Mouse (Mus musculus) midbrain, embryonic 12.5 days (tissue): ENCODE measurements around the gene Ank3. TPM values are rescaled to one million over a fixed set of nuclear protein-coding genes. Genes with fewer than 3 reads are reported as not detected.
A peak's percentile ranks its signal among the peaks of the same experiment; 100 is the strongest.

ENCODE experiments used
- ATAC-seq: fragments of 200-750 bp; cut with Nextera tagmentation; 2 replicates; pipeline ENCODE4 v1.8.0; 2017; ENCODE audit warnings: low read depth, moderate TSS enrichment, moderate library complexity; ENCODE audit not compliant: low FRiP score
- H3K27ac ChIP-seq: fragments of 300-500 bp; sonication (generic); replicated peaks from 2 replicates; pipeline ENCODE4 v1.5.1; 2016; ENCODE audit warnings: mild to moderate bottlenecking
- H3K27me3 ChIP-seq: fragments of 300-500 bp; sonication (generic); 2 replicates; pipeline ENCODE4 v1.6.1; 2016; ENCODE audit warnings: mild to moderate bottlenecking
- H3K36me3 ChIP-seq: fragments of 300-500 bp; sonication (generic); 2 replicates; pipeline ENCODE4 v1.6.1; 2016
- H3K4me1 ChIP-seq: fragments of 300-500 bp; sonication (generic); 2 replicates; pipeline ENCODE4 v1.6.1; 2016
- H3K4me2 ChIP-seq: fragments of 300-500 bp; sonication (generic); replicated peaks from 2 replicates; pipeline ENCODE4 v1.6.1; 2016; ENCODE audit warnings: mild to moderate bottlenecking, moderate library complexity
- H3K4me3 ChIP-seq: fragments of 300-500 bp; sonication (generic); 2 replicates; pipeline ENCODE4 v1.5.1; 2016; ENCODE audit warnings: mild to moderate bottlenecking
- H3K9ac ChIP-seq: fragments of 300-500 bp; sonication (generic); replicated peaks from 2 replicates; pipeline ENCODE4 v1.6.1; 2016; ENCODE audit warnings: mild to moderate bottlenecking, moderate library complexity
- H3K9me3 ChIP-seq: fragments of 300-500 bp; sonication (generic); 2 replicates; pipeline ENCODE4 v1.6.1; 2016; ENCODE audit warnings: mild to moderate bottlenecking
- WGBS: fragments of 180-500 bp; shearing (Covaris S2); methylation state at CpG from one replicate; pipeline ENCODE4 v1.1.7; 2016; 5-methylcytosine and 5-hydroxymethylcytosine counted together
- polyA plus RNA-seq: library from polyadenylated mRNA; unstranded; fragments of >200 nt; fragmentation: Nextera tagmentation; extraction: Ambion mirVana; gene quantifications from 2 replicates; pipeline ENCODE4 v1.2.1, GENCODE M21; 2016

Gene Ank3
- polyA plus RNA-seq, 1 experiment from 2014 or later, result 86.9 TPM

- H3K36me3 ChIP-seq, result no peaks in the 10 kb centered on the region
- no peak overlapping the region for H3K4me3 ChIP-seq
- no peak overlapping the region for H3K4me2 ChIP-seq
- H3K27me3 ChIP-seq, result no peaks in the 10 kb centered on the region
- H3K9ac ChIP-seq, result no peak overlapping the region
- H3K9me3 ChIP-seq, result no peaks in the 10 kb centered on the region
- H3K4me1 ChIP-seq, result peaks cover 8% of the 10 kb centered on the region; the same call in 1 of the 2 replicates
- ATAC-seq, result no peak
- H3K27ac ChIP-seq, result no peak overlapping the region
- 81% methylated on average over 3 of the region's 3 CpGs for WGBS
These were observed 147.4 kb downstream of the Ank3 start for GRCm38 (mm10) chr10:69545936-69546335.

GRCm38 (mm10) chr10:69546643-69547042, 148.1 kb downstream of the Ank3 start:
- no peak for ATAC-seq
- Histone ChIP-seq H3K27ac (no peak overlapping the region), H3K9me3 (no peaks in the 10 kb centered on the region), H3K4me1 (peaks cover 8% of the 10 kb centered on the region; the same call in 1 of the 2 replicates), H3K9ac (no peak overlapping the region), H3K4me2 (no peak overlapping the region), H3K4me3 (no peak overlapping the region), H3K27me3 (no peaks in the 10 kb centered on the region), H3K36me3 (no peaks in the 10 kb centered on the region)
- WGBS, result 88% methylated on average over 6 of the region's 6 CpGs

GRCm38 (mm10) chr10:69548771-69549170, 150.2 kb downstream of the Ank3 start:
- H3K36me3 ChIP-seq, result no peaks in the 10 kb centered on the region
- H3K4me2 ChIP-seq, result no peak overlapping the region
- H3K9me3 ChIP-seq, result no peaks in the 10 kb centered on the region
- ATAC-seq, result no peak
- H3K27ac ChIP-seq, result no peak overlapping the region
- WGBS, result 82% methylated on average over 3 of the region's 3 CpGs
- no peak overlapping the region for H3K9ac ChIP-seq
- H3K4me3 ChIP-seq, result no peak overlapping the region
- peaks cover 7% of the 10 kb centered on the region; the same call in 1 of the 2 replicates for H3K4me1 ChIP-seq
- no peaks in the 10 kb centered on the region for H3K27me3 ChIP-seq

GRCm38 (mm10) chr10:69549221-69549620, 150.6 kb downstream of the Ank3 start:
- H3K27me3 ChIP-seq, result no peaks in the 10 kb centered on the region
- WGBS, result 94% methylated on average over 4 of the region's 4 CpGs

GRCm38 (mm10) chr10:69550824-69551223, 152.3 kb downstream of the Ank3 start:
- 0 out of 2 replicates have a peak, but pooled peaks cover 3% of the 10 kb centered on the region for H3K36me3 ChIP-seq

More at GRCm38 (mm10) chr10:69549221-69549620, 150.6 kb downstream of the Ank3 start:
- ATAC-seq, result no peak
- Histone ChIP-seq H3K9me3 (no peaks in the 10 kb centered on the region), H3K4me3 (no peak overlapping the region), H3K4me2 (no peak overlapping the region), H3K36me3 (no peaks in the 10 kb centered on the region), H3K4me1 (peaks cover 2% of the 10 kb centered on the region; the same call in 1 of the 2 replicates), H3K27ac (no peak overlapping the region), H3K9ac (no peak overlapping the region)

GRCm38 (mm10) chr10:69553091-69553490, 154.5 kb downstream of the Ank3 start:
- H3K9me3 ChIP-seq, result no peaks in the 10 kb centered on the region
- H3K4me2 ChIP-seq, result no peak overlapping the region
- no peak overlapping the region for H3K4me3 ChIP-seq
- no peak overlapping the region for H3K9ac ChIP-seq
- no peak overlapping the region for H3K27ac ChIP-seq
- H3K4me1 ChIP-seq, result no peaks in the 10 kb centered on the region
- WGBS, result 60% methylated on average over 1 of the region's 1 CpGs
- H3K27me3 ChIP-seq, result no peaks in the 10 kb centered on the region
- 0 out of 2 replicates have a peak, but pooled peaks cover 3% of the 10 kb centered on the region for H3K36me3 ChIP-seq
- no peak for ATAC-seq

More at GRCm38 (mm10) chr10:69550824-69551223, 152.3 kb downstream of the Ank3 start:
- Histone ChIP-seq H3K4me2 (no peak overlapping the region), H3K9me3 (no peaks in the 10 kb centered on the region), H3K27me3 (no peaks in the 10 kb centered on the region), H3K27ac (no peak overlapping the region; the same call in 1 of the 2 replicates), H3K4me1 (no peaks in the 10 kb centered on the region), H3K4me3 (no peak overlapping the region), H3K9ac (no peak overlapping the region)
- ATAC-seq, result 0 out of 2 replicates have a peak, but pooled peaks have one; percentile 27
- WGBS, result 64% methylated on average over 4 of the region's 4 CpGs

GRCm38 (mm10) chr10:69555592-69555991, 157.0 kb downstream of the Ank3 start:
- Histone ChIP-seq H3K27ac (no peak overlapping the region), H3K9me3 (no peaks in the 10 kb centered on the region), H3K36me3 (0 out of 2 replicates have a peak, but pooled peaks cover 3% of the 10 kb centered on the region), H3K9ac (no peak overlapping the region), H3K27me3 (no peaks in the 10 kb centered on the region), H3K4me2 (no peak overlapping the region), H3K4me3 (no peak overlapping the region), H3K4me1 (no peaks in the 10 kb centered on the region)
- ATAC-seq, result no peak
- WGBS, result 92% methylated on average over 4 of the region's 4 CpGs

GRCm38 (mm10) chr10:69556278-69556677, 157.7 kb downstream of the Ank3 start:
- WGBS, result 17% methylated on average over 13 of the region's 13 CpGs
- ATAC-seq, result no peak
- Histone ChIP-seq H3K4me2 (no peak overlapping the region), H3K9ac (no peak overlapping the region), H3K9me3 (no peaks in the 10 kb centered on the region), H3K27me3 (no peaks in the 10 kb centered on the region), H3K4me1 (no peaks in the 10 kb centered on the region), H3K36me3 (0 out of 2 replicates have a peak, but pooled peaks cover 3% of the 10 kb centered on the region), H3K4me3 (no peak overlapping the region), H3K27ac (no peak overlapping the region)

GRCm38 (mm10) chr10:69560237-69560636, 161.7 kb downstream of the Ank3 start:
- no peak overlapping the region for H3K4me3 ChIP-seq
- H3K4me1 ChIP-seq, result peaks cover 2% of the 10 kb centered on the region; the same call in 1 of the 2 replicates
- no peaks in the 10 kb centered on the region for H3K9me3 ChIP-seq
- 74% methylated on average over 1 of the region's 1 CpGs for WGBS
- no peak for ATAC-seq
- H3K9ac ChIP-seq, result no peak overlapping the region
- no peaks in the 10 kb centered on the region for H3K27me3 ChIP-seq
- H3K36me3 ChIP-seq, result 0 out of 2 replicates have a peak, but pooled peaks cover 3% of the 10 kb centered on the region
- H3K4me2 ChIP-seq, result no peak overlapping the region
- no peak overlapping the region for H3K27ac ChIP-seq

GRCm38 (mm10) chr10:69562931-69563330, 164.4 kb downstream of the Ank3 start:
- no peak for ATAC-seq

GRCm38 (mm10) chr10:69565052-69565451, 166.5 kb downstream of the Ank3 start:
- no peaks in the 10 kb centered on the region for H3K27me3 ChIP-seq
- no peak for ATAC-seq
- H3K4me2 ChIP-seq, result no peak overlapping the region
- WGBS, result 94% methylated on average over 4 of the region's 4 CpGs
- H3K27ac ChIP-seq, result no peak overlapping the region
- no peak overlapping the region for H3K4me3 ChIP-seq
- no peak overlapping the region for H3K9ac ChIP-seq
- no peaks in the 10 kb centered on the region for H3K9me3 ChIP-seq
- peaks cover 2% of the 10 kb centered on the region; the same call in 1 of the 2 replicates for H3K4me1 ChIP-seq
- H3K36me3 ChIP-seq, result no peaks in the 10 kb centered on the region

More at GRCm38 (mm10) chr10:69562931-69563330, 164.4 kb downstream of the Ank3 start:
- Histone ChIP-seq H3K9ac (no peak overlapping the region), H3K36me3 (no peaks in the 10 kb centered on the region), H3K27me3 (no peaks in the 10 kb centered on the region), H3K4me2 (no peak overlapping the region), H3K9me3 (no peaks in the 10 kb centered on the region), H3K4me1 (peaks cover 2% of the 10 kb centered on the region; the same call in 1 of the 2 replicates), H3K4me3 (no peak overlapping the region), H3K27ac (no peak overlapping the region)
- WGBS, result 88% methylated on average over 3 of the region's 4 CpGs

GRCm38 (mm10) chr10:69568976-69569375, 170.4 kb downstream of the Ank3 start:
- Histone ChIP-seq H3K27ac (no peak overlapping the region), H3K27me3 (peaks cover 24% of the 10 kb centered on the region), H3K9ac (no peak overlapping the region), H3K9me3 (no peaks in the 10 kb centered on the region), H3K4me1 (peaks cover 38% of the 10 kb centered on the region), H3K36me3 (no peaks in the 10 kb centered on the region), H3K4me2 (no peak overlapping the region), H3K4me3 (no peak overlapping the region)
- ATAC-seq, result no peak
- WGBS, result 82% methylated on average over 5 of the region's 5 CpGs

GRCm38 (mm10) chr10:69569740-69570139, 171.2 kb downstream of the Ank3 start:
- Histone ChIP-seq H3K9me3 (no peaks in the 10 kb centered on the region), H3K4me3 (no peak overlapping the region), H3K4me2 (no peak overlapping the region), H3K36me3 (no peaks in the 10 kb centered on the region), H3K27ac (no peak overlapping the region), H3K27me3 (peaks cover 29% of the 10 kb centered on the region), H3K9ac (no peak overlapping the region), H3K4me1 (peaks cover 44% of the 10 kb centered on the region)
- ATAC-seq, result no peak
- 82% methylated on average over 8 of the region's 8 CpGs for WGBS
